Mouse (Mus musculus): ENCODE measurements around the gene Tmem184c. TPM values are rescaled to one million over a fixed set of nuclear protein-coding genes. Genes with fewer than 3 reads are reported as not detected.

The Tmem184c gene
- total RNA-seq, 1 experiment = 56.8 TPM

GRCm38 (mm10) chr8:77630691-77631090 lies 20.2 kb upstream of the Tmem184c start:
- TF ChIP-seq CHD2 (IDR thresholded peaks at IDR 0.05; ENCODE audit: low read depth, low read length) (no peak), ZC3H11A (IDR thresholded peaks at IDR 0.05; ENCODE audit: borderline replicate concordance, low read depth, low read length) (no peak), HCFC1 (IDR thresholded peaks at IDR 0.05; ENCODE audit: borderline replicate concordance, insufficient read depth, low read length) (no peak), ZNF384 (IDR thresholded peaks at IDR 0.05; ENCODE audit: low read depth, low read length) (no peak), MAFK (IDR thresholded peaks at IDR 0.05; ENCODE audit: insufficient read depth, low read depth, low read length) (no peak)
- H3K4me1 ChIP-seq (ENCODE audit: control insufficient read depth in 2 of 2, insufficient read depth in 2 of 2, low read length in 2 of 2, poor library complexity in 1 of 2) = no peaks in the 10 kb centered on the region
- no peaks in the 10 kb centered on the region for H3K9me3 ChIP-seq (ENCODE audit: control insufficient read depth, insufficient read depth, low read depth, low read length)
- H3K27ac ChIP-seq (ENCODE audit: insufficient read depth, low read depth, low read length, poor library complexity, severe bottlenecking) = no peak overlapping the region
- H3K9ac ChIP-seq (ENCODE audit: insufficient read depth, low read depth, low read length, poor library complexity, severe bottlenecking) = no peak overlapping the region
- in situ Hi-C loops (cut with MboI; ENCODE audit: low sequenced_read_pairs in 2 of 2, unreplicated experiment in 2 of 2) = no loop called here
- H3K4me3 ChIP-seq (ENCODE audit: insufficient read depth in 1 of 2, low read depth in 1 of 2, low read length in 2 of 2, poor library complexity in 1 of 2, severe bottlenecking in 1 of 2) = no peak overlapping the region
- H3K36me3 ChIP-seq (ENCODE audit: control insufficient read depth, insufficient read depth, low read length, poor library complexity, severe bottlenecking) = no peaks in the 10 kb centered on the region
- no peak for DNase-seq (ENCODE audit: low read depth, low spot score)

GRCm38 (mm10) chr8:77629858-77630537 lies 19.5 kb upstream of the Tmem184c start:
- Histone ChIP-seq H3K36me3 (ENCODE audit: control insufficient read depth, insufficient read depth, low read length, poor library complexity, severe bottlenecking) (no peaks in the 10 kb centered on the region), H3K4me1 (ENCODE audit: control insufficient read depth in 2 of 2, insufficient read depth in 2 of 2, low read length in 2 of 2, poor library complexity in 1 of 2) (no peaks in the 10 kb centered on the region), H3K27ac (ENCODE audit: insufficient read depth, low read depth, low read length, poor library complexity, severe bottlenecking) (no peak overlapping the region), H3K4me3 (ENCODE audit: insufficient read depth in 1 of 2, low read depth in 1 of 2, low read length in 2 of 2, poor library complexity in 1 of 2, severe bottlenecking in 1 of 2) (no peak overlapping the region), H3K9me3 (ENCODE audit: control insufficient read depth, insufficient read depth, low read depth, low read length) (no peaks in the 10 kb centered on the region), H3K9ac (ENCODE audit: insufficient read depth, low read depth, low read length, poor library complexity, severe bottlenecking) (no peak overlapping the region)
- in situ Hi-C loops (cut with MboI; ENCODE audit: low sequenced_read_pairs in 2 of 2, unreplicated experiment in 2 of 2) = no loop called here
- peak; percentile 68 for DNase-seq (ENCODE audit: low read depth, low spot score)
- TF ChIP-seq MAFK (IDR thresholded peaks at IDR 0.05; ENCODE audit: insufficient read depth, low read depth, low read length) (no peak), ZNF384 (IDR thresholded peaks at IDR 0.05; ENCODE audit: low read depth, low read length) (no peak), CHD2 (IDR thresholded peaks at IDR 0.05; ENCODE audit: low read depth, low read length) (no peak), ZC3H11A (IDR thresholded peaks at IDR 0.05; ENCODE audit: borderline replicate concordance, low read depth, low read length) (peak; percentile 98), HCFC1 (IDR thresholded peaks at IDR 0.05; ENCODE audit: borderline replicate concordance, insufficient read depth, low read length) (no peak)

DNA sequence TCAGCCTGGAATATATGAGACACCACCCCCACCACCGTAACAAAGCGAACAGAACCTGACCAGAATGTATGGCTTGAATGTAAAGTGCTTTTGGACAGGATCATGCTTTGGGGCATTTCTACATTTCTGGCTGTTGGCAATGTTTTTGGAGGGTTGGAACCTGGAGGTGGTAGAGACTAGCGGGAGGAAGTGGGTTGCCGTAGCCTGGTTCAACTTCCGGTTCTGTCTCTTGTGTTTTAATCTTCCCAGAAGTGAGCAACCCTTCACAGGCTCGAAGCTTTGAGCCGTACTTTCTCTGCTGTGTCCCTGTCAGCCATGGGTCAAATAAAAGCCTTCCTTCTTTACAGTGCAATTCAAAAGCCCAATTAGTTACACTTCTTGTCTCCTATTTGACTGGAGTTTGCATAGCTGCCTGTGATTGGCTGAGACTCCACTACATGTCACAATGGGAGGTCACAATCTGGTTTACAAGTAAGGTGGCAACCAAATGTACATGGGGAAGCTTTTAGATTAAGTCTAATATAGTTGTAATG lies 13.2 kb upstream of the Tmem184c start:
- H3K27ac ChIP-seq (ENCODE audit: insufficient read depth, low read depth, low read length, poor library complexity, severe bottlenecking) = no peak overlapping the region
- no peak overlapping the region for H3K4me3 ChIP-seq (ENCODE audit: insufficient read depth in 1 of 2, low read depth in 1 of 2, low read length in 2 of 2, poor library complexity in 1 of 2, severe bottlenecking in 1 of 2)
- H3K9ac ChIP-seq (ENCODE audit: insufficient read depth, low read depth, low read length, poor library complexity, severe bottlenecking) = no peak overlapping the region
- no peak for TF ChIP-seq MAFK (IDR thresholded peaks at IDR 0.05; ENCODE audit: insufficient read depth, low read depth, low read length)
- no peak for TF ChIP-seq ZC3H11A (IDR thresholded peaks at IDR 0.05; ENCODE audit: borderline replicate concordance, low read depth, low read length)
- TF ChIP-seq CHD2 (IDR thresholded peaks at IDR 0.05; ENCODE audit: low read depth, low read length) = no peak
- no peak for TF ChIP-seq ZNF384 (IDR thresholded peaks at IDR 0.05; ENCODE audit: low read depth, low read length)
- TF ChIP-seq HCFC1 (IDR thresholded peaks at IDR 0.05; ENCODE audit: borderline replicate concordance, insufficient read depth, low read length) = no peak
- no peaks in the 10 kb centered on the region for H3K36me3 ChIP-seq (ENCODE audit: control insufficient read depth, insufficient read depth, low read length, poor library complexity, severe bottlenecking)
- no peak for DNase-seq (ENCODE audit: low read depth, low spot score)
- in situ Hi-C loops (cut with MboI; ENCODE audit: low sequenced_read_pairs in 2 of 2, unreplicated experiment in 2 of 2) = no loop called here
- H3K4me1 ChIP-seq (ENCODE audit: control insufficient read depth in 2 of 2, insufficient read depth in 2 of 2, low read length in 2 of 2, poor library complexity in 1 of 2) = no peaks in the 10 kb centered on the region
- H3K9me3 ChIP-seq (ENCODE audit: control insufficient read depth, insufficient read depth, low read depth, low read length) = no peaks in the 10 kb centered on the region

DNA sequence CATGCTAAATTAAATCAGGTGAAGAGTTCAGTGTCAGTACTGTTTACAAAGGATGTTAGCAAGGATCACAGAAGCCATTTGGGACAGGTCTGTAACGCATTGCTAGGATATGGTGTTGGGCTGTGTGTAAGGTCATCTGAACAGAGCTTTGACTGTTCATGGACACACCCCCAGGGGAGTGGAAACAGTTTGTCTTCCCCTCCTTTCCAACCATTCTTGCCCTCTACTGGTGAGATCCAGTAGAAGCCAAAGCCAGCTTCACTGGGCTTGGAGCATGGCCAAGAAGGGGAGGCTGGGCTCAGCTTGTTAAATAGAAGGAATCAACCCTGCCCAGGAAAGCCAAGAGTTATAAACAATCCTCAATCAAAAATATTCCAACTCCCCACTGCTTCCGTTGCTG lies 7.4 kb upstream of the Tmem184c start:
- in situ Hi-C loops (cut with MboI; ENCODE audit: low sequenced_read_pairs in 2 of 2, unreplicated experiment in 2 of 2) = no loop called here
- no peaks in the 10 kb centered on the region for H3K36me3 ChIP-seq (ENCODE audit: control insufficient read depth, insufficient read depth, low read length, poor library complexity, severe bottlenecking)
- TF ChIP-seq ZNF384 (IDR thresholded peaks at IDR 0.05; ENCODE audit: low read depth, low read length) (no peak), CHD2 (IDR thresholded peaks at IDR 0.05; ENCODE audit: low read depth, low read length) (no peak), ZC3H11A (IDR thresholded peaks at IDR 0.05; ENCODE audit: borderline replicate concordance, low read depth, low read length) (no peak), MAFK (IDR thresholded peaks at IDR 0.05; ENCODE audit: insufficient read depth, low read depth, low read length) (no peak), HCFC1 (IDR thresholded peaks at IDR 0.05; ENCODE audit: borderline replicate concordance, insufficient read depth, low read length) (no peak)
- H3K9me3 ChIP-seq (ENCODE audit: control insufficient read depth, insufficient read depth, low read depth, low read length) = no peaks in the 10 kb centered on the region
- H3K4me1 ChIP-seq (ENCODE audit: control insufficient read depth in 2 of 2, insufficient read depth in 2 of 2, low read length in 2 of 2, poor library complexity in 1 of 2) = no peaks in the 10 kb centered on the region
- no peak overlapping the region for H3K27ac ChIP-seq (ENCODE audit: insufficient read depth, low read depth, low read length, poor library complexity, severe bottlenecking)
- H3K9ac ChIP-seq (ENCODE audit: insufficient read depth, low read depth, low read length, poor library complexity, severe bottlenecking) = no peak overlapping the region
- H3K4me3 ChIP-seq (ENCODE audit: insufficient read depth in 1 of 2, low read depth in 1 of 2, low read length in 2 of 2, poor library complexity in 1 of 2, severe bottlenecking in 1 of 2) = no peak overlapping the region
- DNase-seq (ENCODE audit: low read depth, low spot score) = peak; percentile 33

All from ES-E14 (cell line).